In the genomic region with DNA sequence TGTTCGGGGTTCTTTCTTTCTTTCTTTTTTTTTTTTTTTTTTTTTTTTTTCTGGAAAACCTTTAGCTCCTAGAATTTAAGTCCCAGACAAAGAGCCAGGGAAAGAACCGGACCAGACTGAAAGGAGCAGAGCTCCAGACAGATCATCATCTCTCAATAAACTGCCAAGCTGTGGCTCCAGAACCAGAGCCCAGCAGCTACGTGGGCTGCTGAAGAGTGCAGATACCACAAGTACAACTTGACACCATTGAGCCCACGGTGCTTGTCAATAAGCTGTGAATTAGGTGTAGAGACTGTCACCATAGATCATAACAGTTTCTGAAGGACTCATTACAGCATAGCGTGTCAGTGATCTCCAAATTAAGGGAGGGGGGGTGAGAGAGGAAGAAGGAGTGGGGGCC, we compare ENCODE assay signal across 12 mouse cellular contexts. TPM values are rescaled to one million over a fixed set of nuclear protein-coding genes. Genes with fewer than 3 reads are reported as not detected.
DNase-seq lines count a peak whose midpoint lies in the region; ATAC-seq and TF ChIP-seq lines count a peak whose summit lies in the region.
"Had no signal": no experiment of that assay in that cellular context is flagged by ENCODE, and none has a peak within 500 bp of the region (broad histone marks: within the 10 kb centered on the region; RNA-seq: fewer than 3 reads in every experiment).

No protein-coding gene starts in this region.

- TF ChIP-seq CTCF in forebrain, postnatal 0 days (IDR thresholded peaks at IDR 0.05; ENCODE audit: low read depth), result no peak

- H3K36me3 ChIP-seq in limb, embryonic 11.5 days (ENCODE audit: control insufficient read depth, insufficient read depth, low read length), result no peaks in the 10 kb centered on the region
- H3K36me3 ChIP-seq in limb, embryonic 10.5 days, result no peaks in the 10 kb centered on the region
- H3K36me3 ChIP-seq in forebrain, postnatal 0 days (ENCODE audit: insufficient read depth), result no peaks in the 10 kb centered on the region
- H3K36me3 ChIP-seq in midbrain, embryonic 13.5 days, result no peaks in the 10 kb centered on the region
- no peaks in the 10 kb centered on the region for H3K36me3 ChIP-seq in liver, embryonic 11.5 days (ENCODE audit: control insufficient read depth, insufficient read depth, low read length)
- H3K36me3 ChIP-seq: limb, embryonic 15.5 days had no signal

- H3K9ac ChIP-seq in limb, embryonic 11.5 days (ENCODE audit: low read length), result no peak overlapping the region
- H3K9ac ChIP-seq in forebrain, postnatal 0 days, result peak overlapping the region; percentile 65
- peak overlapping the region; percentile 72; the same call in 1 of the 2 replicates for H3K9ac ChIP-seq in midbrain, embryonic 13.5 days (replicated peaks)
- no peak overlapping the region for H3K9ac ChIP-seq in liver, embryonic 11.5 days (ENCODE audit: low read depth, low read length)
- H3K9ac ChIP-seq: limb, embryonic 15.5 days had no signal

- peaks cover 87% of the 10 kb centered on the region for H3K27me3 ChIP-seq in limb, embryonic 11.5 days (ENCODE audit: control insufficient read depth, insufficient read depth, low read length)
- peaks cover 99% of the 10 kb centered on the region for H3K27me3 ChIP-seq in limb, embryonic 10.5 days (ENCODE audit: low read depth, poor library complexity, severe bottlenecking)
- H3K27me3 ChIP-seq in forebrain, postnatal 0 days (ENCODE audit: insufficient read depth, low read length), result no peaks in the 10 kb centered on the region
- peaks cover 21% of the 10 kb centered on the region for H3K27me3 ChIP-seq in midbrain, embryonic 13.5 days
- H3K27me3 ChIP-seq in liver, embryonic 11.5 days (replicated peaks; ENCODE audit: control insufficient read depth, insufficient read depth, low read length), result peaks cover 97% of the 10 kb centered on the region

- no peaks in the 10 kb centered on the region for H3K4me1 ChIP-seq in limb, embryonic 11.5 days (ENCODE audit: control insufficient read depth, insufficient read depth, low read length)
- H3K4me1 ChIP-seq in limb, embryonic 10.5 days, result peaks cover 15% of the 10 kb centered on the region
- no peaks in the 10 kb centered on the region for H3K4me1 ChIP-seq in forebrain, postnatal 0 days (ENCODE audit: insufficient read depth)
- peaks cover 82% of the 10 kb centered on the region for H3K4me1 ChIP-seq in midbrain, embryonic 13.5 days (replicated peaks)
- no peaks in the 10 kb centered on the region; the same call in 1 of the 2 replicates for H3K4me1 ChIP-seq in liver, embryonic 11.5 days (replicated peaks; ENCODE audit: control insufficient read depth, insufficient read depth, low read length)

- DNase-seq in limb, embryonic 11.5 days (ENCODE audit: low spot score), result peak; percentile 29
- DNase-seq in limb, embryonic 10.5 days (ENCODE audit: low spot score), result no peak
- peak; percentile 48 for DNase-seq in forebrain, postnatal 0 days
- DNase-seq in retina, embryonic 14.5 days (ENCODE audit: low spot score), result peak; percentile 11
- no peak for DNase-seq in heart, postnatal 14 days
- DNase-seq in kidney, adult 9 months, result no peak
- no peak for DNase-seq in liver, embryonic 11.5 days (ENCODE audit: low spot score)
- DNase-seq: heart, postnatal 10 days; lung, postnatal 10 days had no signal

- ATAC-seq in limb, embryonic 11.5 days (ENCODE audit: insufficient number of reproducible peaks, low FRiP score, low TSS enrichment, low read depth), result no peak
- ATAC-seq in forebrain, postnatal 0 days, result no peak
- ATAC-seq in midbrain, embryonic 13.5 days, result no peak
- no peak for ATAC-seq in liver, embryonic 11.5 days (replicated peaks; ENCODE audit: low FRiP score)

- 7% methylated on average over 5 of the region's 5 CpGs for WGBS in limb, embryonic 11.5 days
- 9% methylated on average over 5 of the region's 5 CpGs for whole genome bisulfite sequencing in limb, embryonic 10.5 days
- WGBS in forebrain, postnatal 0 days, result 15% methylated on average over 5 of the region's 5 CpGs
- WGBS in midbrain, embryonic 13.5 days, result 17% methylated on average over 5 of the region's 5 CpGs
- WGBS in liver, embryonic 11.5 days, result 9% methylated on average over 5 of the region's 5 CpGs

- no peaks in the 10 kb centered on the region for H3K9me3 ChIP-seq in limb, embryonic 11.5 days (ENCODE audit: control insufficient read depth, low read length)
- H3K9me3 ChIP-seq in limb, embryonic 10.5 days (replicated peaks), result no peaks in the 10 kb centered on the region
- no peaks in the 10 kb centered on the region for H3K9me3 ChIP-seq in forebrain, postnatal 0 days (ENCODE audit: low read length)
- no peaks in the 10 kb centered on the region for H3K9me3 ChIP-seq in midbrain, embryonic 13.5 days
- no peaks in the 10 kb centered on the region for H3K9me3 ChIP-seq in liver, embryonic 11.5 days (ENCODE audit: control insufficient read depth, low read length)
- H3K9me3 ChIP-seq: limb, embryonic 15.5 days had no signal

- intact Hi-C loops in heart, postnatal 14 days (cut with DNase I), result no loop called here

- H3K27ac ChIP-seq in limb, embryonic 11.5 days (replicated peaks; ENCODE audit: low read depth, low read length), result no peak overlapping the region
- H3K27ac ChIP-seq in limb, embryonic 10.5 days, result no peak overlapping the region
- peak overlapping the region; percentile 85 for H3K27ac ChIP-seq in forebrain, postnatal 0 days (ENCODE audit: low read depth, low read length)
- H3K27ac ChIP-seq in midbrain, embryonic 13.5 days, result peak overlapping the region; percentile 75
- no peak overlapping the region for H3K27ac ChIP-seq in liver, embryonic 11.5 days (ENCODE audit: low read depth, low read length)
- H3K27ac ChIP-seq: limb, embryonic 15.5 days had no signal

- H3K4me2 ChIP-seq in limb, embryonic 11.5 days (ENCODE audit: low read depth, severe bottlenecking), result no peak overlapping the region
- H3K4me2 ChIP-seq in forebrain, postnatal 0 days (ENCODE audit: low read depth), result peak overlapping the region; percentile 63
- peak overlapping the region; percentile 71 for H3K4me2 ChIP-seq in midbrain, embryonic 13.5 days (replicated peaks)
- no peak overlapping the region for H3K4me2 ChIP-seq in liver, embryonic 11.5 days

- H3K4me3 ChIP-seq in limb, embryonic 11.5 days (ENCODE audit: low read depth, low read length), result no peak overlapping the region
- no peak overlapping the region for H3K4me3 ChIP-seq in limb, embryonic 10.5 days
- H3K4me3 ChIP-seq in forebrain, postnatal 0 days (ENCODE audit: low read depth, low read length), result peak overlapping the region; percentile 40; the same call in 1 of the 2 replicates
- H3K4me3 ChIP-seq in midbrain, embryonic 13.5 days (replicated peaks), result 0 out of 2 replicates have a peak overlapping the region, but pooled peaks have one; percentile 42
- no peak overlapping the region for H3K4me3 ChIP-seq in liver, embryonic 11.5 days (ENCODE audit: low read depth, low read length)
- H3K4me3 ChIP-seq: erythroblast, embryonic 14.5 days had no signal

RNA-seq across cellular contexts. Expression of a gene that starts 7.1 kb away (rescaled TPM):
- polyA plus RNA-seq in limb, embryonic 11.5 days (2014; fragmentation: Nextera tagmentation; extraction: Ambion mirVana), result 0.13 and 0.17 TPM in 2 replicates
- 0.09 and 0.20 TPM in 2 replicates for polyA plus RNA-seq in limb, embryonic 10.5 days (2016; fragmentation: Nextera tagmentation; extraction: Ambion mirVana)
- 80.9 and 120 TPM in 2 replicates for total RNA-seq in forebrain, postnatal 0 days (2014; rRNA removed)
- 23.1 and 31.0 TPM in 2 replicates for polyA plus RNA-seq in forebrain, postnatal 0 days (2015; fragmentation: Nextera tagmentation; extraction: Ambion mirVana)
- polyA plus RNA-seq in midbrain, embryonic 13.5 days (2015; fragmentation: Nextera tagmentation; extraction: Ambion mirVana), result 27.8 and 28.2 TPM in 2 replicates
- total RNA-seq in heart, postnatal 14 days (2021), result under 1 TPM in 1 of 2 experiments, not detected in 1; 0.22 TPM
- polyA plus RNA-seq in liver, embryonic 11.5 days (2014; fragmentation: Nextera tagmentation; extraction: Ambion mirVana), result 0.48 and 0.55 TPM in 2 replicates
- polyA plus RNA-seq: erythroblast, embryonic 14.5 days had no signal

Comparison
In these comparisons a context has a peak if more than half of its experiments do, and no peak if none do; other contexts are left out.
1. DNase-seq: peak in limb, embryonic 11.5 days (single experiment), forebrain, postnatal 0 days (single experiment) and retina, embryonic 14.5 days (single experiment); none in limb, embryonic 10.5 days (single experiment), heart, postnatal 14 days (0 of 2), kidney, adult 9 months (single experiment) and liver, embryonic 11.5 days (single experiment).
2. H3K27ac ChIP-seq: peak in forebrain, postnatal 0 days (single experiment) and midbrain, embryonic 13.5 days (single experiment); none in limb, embryonic 11.5 days (single experiment), limb, embryonic 10.5 days (single experiment) and liver, embryonic 11.5 days (single experiment).
3. H3K4me2 ChIP-seq: peak in forebrain, postnatal 0 days (single experiment) and midbrain, embryonic 13.5 days (single experiment); none in limb, embryonic 11.5 days (single experiment) and liver, embryonic 11.5 days (single experiment).
4. H3K4me3 ChIP-seq: peak in forebrain, postnatal 0 days (single experiment) and midbrain, embryonic 13.5 days (single experiment); none in limb, embryonic 11.5 days (single experiment), limb, embryonic 10.5 days (single experiment) and liver, embryonic 11.5 days (single experiment).
5. H3K9ac ChIP-seq: peak in forebrain, postnatal 0 days (single experiment) and midbrain, embryonic 13.5 days (single experiment); none in limb, embryonic 11.5 days (single experiment) and liver, embryonic 11.5 days (single experiment).
6. RNA of a gene that starts 7.1 kb away (polyA plus RNA-seq): 23.1 to 31.0 TPM in forebrain, postnatal 0 days and 27.8 to 28.2 TPM in midbrain, embryonic 13.5 days; 0.48 to 0.55 TPM in liver, embryonic 11.5 days, 0.09 to 0.20 TPM in limb, embryonic 10.5 days and 0.13 to 0.17 TPM in limb, embryonic 11.5 days; every median in the first group is over 10 times any median in the second.